Mouse (Mus musculus): ENCODE results near the gene Gm5089. TPM values are rescaled to one million over a fixed set of nuclear protein-coding genes. Genes with fewer than 3 reads are reported as not detected.
A peak's percentile ranks its signal among the peaks of the same experiment; 100 is the strongest.

The Gm5089 gene
- total RNA-seq (2014; rRNA removed; ENCODE audit: low replicate concordance), result not detected in 2 replicates
- not detected in 2 replicates for polyA plus RNA-seq (2015; fragmentation: Nextera tagmentation; extraction: Ambion mirVana)

GRCm38 (mm10) chr14:122450496-122451382 lies at the start of gene Gm5089:
Gene Gm5089, minus strand, starts transcription at chr14:122451115.
- WGBS, result 1% methylated on average over 59 of the region's 59 CpGs
- DNase-seq (ENCODE audit: low spot score) (no peak), ATAC-seq (ENCODE audit: insufficient read depth, low read depth) (no peak)
- H3K36me3 ChIP-seq (replicated peaks; ENCODE audit: control insufficient read depth, insufficient read depth, low read length), result no peaks in the 10 kb centered on the region
- TF ChIP-seq CTCF (IDR thresholded peaks at IDR 0.05; ENCODE audit: low read depth) (no peak), EP300 (IDR thresholded peaks at IDR 0.05; ENCODE audit: low read depth) (no peak)
- H3K9ac ChIP-seq (replicated peaks; ENCODE audit: low read depth, low read length), result no peak within 1 kb of the TSS
- peak within 1 kb of the TSS; percentile 82 for H3K4me2 ChIP-seq (ENCODE audit: low read depth, low read length)
- no peaks in the 10 kb centered on the region for H3K9me3 ChIP-seq (replicated peaks; ENCODE audit: control insufficient read depth, low read length)
- H3K27ac ChIP-seq (ENCODE audit: low read depth), result no peak within 1 kb of the TSS
- H3K4me1 ChIP-seq (ENCODE audit: control insufficient read depth, insufficient read depth), result no peaks in the 10 kb centered on the region
- H3K27me3 ChIP-seq (ENCODE audit: control insufficient read depth, insufficient read depth, low read length), result peaks cover 90% of the 10 kb centered on the region
- peak within 1 kb of the TSS; percentile 48 for H3K4me3 ChIP-seq (ENCODE audit: low read depth, low read length)

GRCm38 (mm10) chr14:122492015-122492414 lies 41.1 kb upstream of the Gm5089 start:
- 0 out of 2 replicates have a peak, but pooled peaks cover 5% of the 10 kb centered on the region for H3K9me3 ChIP-seq (replicated peaks; ENCODE audit: control insufficient read depth, low read length)
- WGBS, result 64% methylated on average over 1 of the region's 1 CpGs
- H3K9ac ChIP-seq (replicated peaks; ENCODE audit: low read depth, low read length), result no peak overlapping the region
- no peaks in the 10 kb centered on the region for H3K4me1 ChIP-seq (ENCODE audit: control insufficient read depth, insufficient read depth)
- peaks cover 69% of the 10 kb centered on the region for H3K27me3 ChIP-seq (ENCODE audit: control insufficient read depth, insufficient read depth, low read length)
- H3K4me3 ChIP-seq (ENCODE audit: low read depth, low read length), result no peak overlapping the region
- no peak for TF ChIP-seq EP300 (IDR thresholded peaks at IDR 0.05; ENCODE audit: low read depth)
- TF ChIP-seq CTCF (IDR thresholded peaks at IDR 0.05; ENCODE audit: low read depth), result no peak
- DNase-seq (ENCODE audit: low spot score), result no peak
- no peak overlapping the region for H3K27ac ChIP-seq (ENCODE audit: low read depth)
- H3K4me2 ChIP-seq (ENCODE audit: low read depth, low read length), result no peak overlapping the region
- H3K36me3 ChIP-seq (replicated peaks; ENCODE audit: control insufficient read depth, insufficient read depth, low read length), result no peaks in the 10 kb centered on the region
- no peak for ATAC-seq (ENCODE audit: insufficient read depth, low read depth)

DNA sequence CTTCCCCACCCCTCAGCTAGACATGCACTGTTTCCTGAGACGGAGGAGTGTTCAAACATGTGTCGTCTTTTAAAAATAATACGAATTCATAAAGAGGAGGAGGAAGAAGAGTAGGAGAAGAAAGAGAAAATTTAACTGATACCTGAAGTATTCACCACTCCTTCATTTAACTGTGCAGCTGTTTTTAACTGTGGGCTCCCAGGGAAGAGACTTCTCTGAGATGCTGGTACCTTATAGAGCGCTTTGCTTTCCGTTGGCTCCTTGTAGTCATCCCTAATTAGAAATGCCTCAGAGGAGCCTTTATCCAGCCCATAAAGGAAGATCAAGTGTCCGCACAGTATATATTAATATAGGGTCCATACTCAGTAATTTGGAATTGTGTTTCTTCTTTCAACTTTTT lies 40.6 kb upstream of the Gm5089 start:
- H3K4me1 ChIP-seq (ENCODE audit: control insufficient read depth, insufficient read depth), result no peaks in the 10 kb centered on the region
- DNase-seq (ENCODE audit: low spot score) (no peak), ATAC-seq (ENCODE audit: insufficient read depth, low read depth) (no peak)
- H3K4me3 ChIP-seq (ENCODE audit: low read depth, low read length), result no peak overlapping the region
- H3K4me2 ChIP-seq (ENCODE audit: low read depth, low read length), result no peak overlapping the region
- H3K36me3 ChIP-seq (replicated peaks; ENCODE audit: control insufficient read depth, insufficient read depth, low read length), result no peaks in the 10 kb centered on the region
- H3K9ac ChIP-seq (replicated peaks; ENCODE audit: low read depth, low read length), result no peak overlapping the region
- TF ChIP-seq CTCF (IDR thresholded peaks at IDR 0.05; ENCODE audit: low read depth), result no peak
- no peak for TF ChIP-seq EP300 (IDR thresholded peaks at IDR 0.05; ENCODE audit: low read depth)
- WGBS, result 78% methylated on average over 6 of the region's 6 CpGs
- no peak overlapping the region for H3K27ac ChIP-seq (ENCODE audit: low read depth)
- H3K9me3 ChIP-seq (replicated peaks; ENCODE audit: control insufficient read depth, low read length), result 0 out of 2 replicates have a peak, but pooled peaks cover 5% of the 10 kb centered on the region
- peaks cover 74% of the 10 kb centered on the region for H3K27me3 ChIP-seq (ENCODE audit: control insufficient read depth, insufficient read depth, low read length)

- H3K9ac ChIP-seq (replicated peaks; ENCODE audit: low read depth, low read length), result no peak within 1 kb of the TSS
- H3K4me1 ChIP-seq (ENCODE audit: control insufficient read depth, insufficient read depth), result no peaks in the 10 kb centered on the region
- peaks cover 75% of the 10 kb centered on the region for H3K27me3 ChIP-seq (ENCODE audit: control insufficient read depth, insufficient read depth, low read length)
- no peaks in the 10 kb centered on the region for H3K36me3 ChIP-seq (replicated peaks; ENCODE audit: control insufficient read depth, insufficient read depth, low read length)
- no peak within 1 kb of the TSS for H3K27ac ChIP-seq (ENCODE audit: low read depth)
- ATAC-seq (ENCODE audit: insufficient read depth, low read depth) (no peak; the same call in 1 of the 2 replicates), DNase-seq (ENCODE audit: low spot score) (no peak)
- peak within 1 kb of the TSS; percentile 14; the same call in 1 of the 2 replicates for H3K4me3 ChIP-seq (ENCODE audit: low read depth, low read length)
- no peak within 1 kb of the TSS; the same call in 1 of the 2 replicates for H3K4me2 ChIP-seq (ENCODE audit: low read depth, low read length)
- TF ChIP-seq EP300 (IDR thresholded peaks at IDR 0.05; ENCODE audit: low read depth) (no peak), CTCF (IDR thresholded peaks at IDR 0.05; ENCODE audit: low read depth) (no peak)
- 0 out of 2 replicates have a peak, but pooled peaks cover 5% of the 10 kb centered on the region for H3K9me3 ChIP-seq (replicated peaks; ENCODE audit: control insufficient read depth, low read length)
- WGBS, result 3% methylated on average over 45 of the region's 51 CpGs
These were observed 39.8 kb upstream of the Gm5089 start, which contains the start of gene Gm10837 for GRCm38 (mm10) chr14:122490441-122491328. Gene Gm10837, plus strand, starts transcription at chr14:122490586.

All from heart, postnatal 0 days (tissue).